Mouse (Mus musculus) heart, postnatal 25 days (tissue): Measurements from ENCODE around the gene Eif4h. TPM values are rescaled to one million over a fixed set of nuclear protein-coding genes. Genes with fewer than 3 reads are reported as not detected.
A peak's percentile ranks its signal among the peaks of the same experiment; 100 is the strongest.
"Not testable (repeated sequence)": the region's sequence is repeated elsewhere in the genome, so short reads cannot be mapped to it uniquely, and the experiment has no call there.

Experiments used
- DNase-seq: peaks from one replicate; pipeline ENCODE4 v3.0.0; 2022; ENCODE audit warnings: low spot score
- intact Hi-C: fragments of 180-260 bp; cut with DNase I; formaldehyde crosslinking; loops from one replicate; pipeline ENCODE4 v1.15.1; 2025
- total RNA-seq, 2 experiments: library from RNA; stranded (reverse); gene quantifications; 2 replicates each; pipeline ENCODE4 v1.2.3; 2021

The Eif4h gene
- total RNA-seq, 2 experiments from 2014 or later, result 135 to 146 TPM

DNA sequence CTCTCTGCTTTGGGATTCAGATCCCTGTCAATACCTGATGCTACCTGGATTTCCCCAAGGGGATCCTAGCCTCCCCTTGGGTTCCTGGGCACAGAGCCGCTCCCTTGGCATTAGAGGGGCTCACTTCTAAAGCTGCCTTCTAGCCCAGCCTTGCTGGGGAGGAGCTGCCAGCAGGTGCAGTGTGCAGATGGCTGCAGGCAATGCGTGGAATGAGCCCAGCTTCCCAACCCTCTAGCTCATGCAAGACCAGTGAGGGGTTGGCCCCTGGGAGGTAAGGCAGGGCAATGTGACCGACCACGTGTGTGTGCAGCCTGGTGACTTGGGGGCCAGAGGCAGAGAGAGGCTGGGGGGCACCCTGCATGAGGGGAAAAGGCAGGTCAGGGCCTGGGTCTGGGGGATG lies 17.4 kb upstream of the Eif4h start:
- intact Hi-C loops, result no loop called here

GRCm38 (mm10) chr5:134652015-134652414 lies 12.7 kb upstream of the Eif4h start:
- intact Hi-C loops, result no loop called here
- no peak for DNase-seq

More for the DNA sequence above, 17.4 kb upstream of the Eif4h start:
- no peak for DNase-seq

GRCm38 (mm10) chr5:134650926-134651325 lies 11.6 kb upstream of the Eif4h start:
- no peak for DNase-seq
- intact Hi-C loops, result no loop called here

GRCm38 (mm10) chr5:134648976-134649375 lies 9.7 kb upstream of the Eif4h start:
- DNase-seq, intact Hi-C loops: not testable (repeated sequence)

- DNase-seq, result no peak
- intact Hi-C loops, result no loop called here
Observed at GRCm38 (mm10) chr5:134647394-134647793, 8.1 kb upstream of the Eif4h start.

GRCm38 (mm10) chr5:134646461-134646860 lies 7.2 kb upstream of the Eif4h start:
- DNase-seq, result no peak
- intact Hi-C loops, result no loop called here

GRCm38 (mm10) chr5:134644643-134645118 lies 5.4 kb upstream of the Eif4h start:
- DNase-seq, result peak; percentile 17
- intact Hi-C loops, result loop anchor here (5.0 kb wide), 1 partner anchor 43 kb away; the partner anchor contains the start of gene Limk1

GRCm38 (mm10) chr5:134644121-134644520 lies 4.8 kb upstream of the Eif4h start:
- DNase-seq, result no peak
- intact Hi-C loops, result loop anchor here (5.0 kb wide), 1 partner anchor 43 kb away; the partner anchor contains the start of gene Limk1

- DNase-seq, result no peak
- intact Hi-C loops, result loop anchor here (5.0 kb wide), 1 partner anchor 47 kb away; the partner anchor contains the start of gene Limk1
Observed at GRCm38 (mm10) chr5:134640371-134640770, 1.1 kb upstream of the Eif4h start.

DNA sequence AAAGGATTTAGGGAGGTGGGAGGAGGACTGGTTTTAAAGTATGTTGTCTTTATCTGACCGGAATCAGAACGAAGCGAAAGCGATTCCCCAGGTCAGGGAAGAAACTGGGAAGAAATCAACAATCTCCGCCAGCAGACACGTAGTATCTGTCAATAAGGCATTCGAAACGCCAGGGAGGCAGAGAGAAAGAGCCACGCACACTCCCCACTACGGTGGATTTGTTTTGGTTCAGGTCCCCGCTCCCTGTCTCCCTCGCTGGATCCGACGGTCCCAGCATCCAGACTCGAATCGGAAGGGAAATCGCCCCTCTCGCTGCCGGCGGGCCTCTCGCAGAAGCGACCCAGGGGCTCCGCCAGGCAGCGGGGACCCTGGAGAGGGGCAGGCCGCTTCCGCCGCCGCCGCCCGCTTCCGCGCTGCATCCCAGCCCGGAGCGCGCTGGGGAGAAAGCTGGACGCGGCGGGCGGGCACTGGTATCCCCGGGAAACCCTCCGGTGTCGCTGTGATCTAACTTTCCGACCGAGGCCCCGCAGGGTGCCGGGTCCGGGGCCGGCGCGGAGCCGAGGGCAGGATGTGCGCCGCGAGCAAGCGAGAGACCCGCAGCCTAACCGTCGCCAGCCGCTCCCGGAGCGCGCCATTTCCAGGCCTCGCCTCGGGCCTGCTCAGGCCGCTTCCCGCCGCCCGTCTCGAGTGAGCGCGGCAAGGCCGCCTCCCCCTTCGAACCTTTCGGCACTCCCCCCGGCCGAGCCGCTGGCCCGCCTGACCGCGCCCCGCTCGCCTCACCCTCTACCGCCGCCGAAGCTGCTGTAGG lies 625 bp downstream of the Eif4h start:
- no peak for DNase-seq
- intact Hi-C loops, result no loop called here

DNA sequence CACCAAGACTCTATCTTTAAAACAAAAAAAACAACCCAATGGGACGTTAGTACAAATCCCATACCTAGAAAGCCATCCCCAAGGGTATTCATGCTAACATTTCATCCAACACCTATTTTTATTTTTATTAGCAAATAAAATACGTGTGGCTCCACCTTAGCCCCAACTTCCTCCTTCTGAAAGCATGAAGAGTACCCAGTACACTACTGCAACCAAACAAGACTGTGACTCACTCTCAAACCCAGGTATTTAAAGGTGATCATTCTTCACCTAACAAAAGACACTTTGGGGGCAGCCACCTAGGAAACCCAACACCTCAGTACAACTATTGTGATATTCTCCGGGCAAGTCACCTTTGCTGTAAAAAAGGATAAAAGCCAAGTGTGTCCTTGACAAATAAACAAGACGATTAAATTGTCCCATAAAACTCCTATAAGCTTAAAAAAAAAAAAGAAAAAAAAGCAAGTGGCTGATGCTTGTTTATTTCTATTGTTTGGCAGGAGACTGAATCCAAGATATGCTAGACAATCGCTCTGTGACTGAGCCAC lies 1.4 kb downstream of the Eif4h start:
- no peak for DNase-seq
- intact Hi-C loops, result no loop called here

- DNase-seq, result no peak
- intact Hi-C loops, result no loop called here
Observed at GRCm38 (mm10) chr5:134632841-134633240, 6.4 kb downstream of the Eif4h start.

DNA sequence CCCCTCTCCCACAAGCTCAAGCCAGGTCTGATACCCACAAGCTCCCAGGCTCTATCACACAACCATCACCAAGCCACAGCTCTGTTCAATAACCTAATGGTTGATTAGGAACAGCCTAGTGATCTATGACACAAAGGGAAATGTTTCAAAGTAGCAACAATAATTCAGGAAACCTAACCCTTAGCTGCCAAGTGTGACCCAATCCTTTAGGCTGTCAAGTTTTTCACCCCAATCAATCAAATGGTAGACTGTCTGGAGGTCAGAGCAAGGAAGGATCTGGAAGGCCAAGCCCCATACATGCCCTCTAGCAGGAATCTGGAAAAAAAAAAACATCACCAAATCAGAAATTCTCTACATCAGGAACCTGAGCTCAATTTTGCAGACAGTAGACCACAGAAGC lies 8.5 kb downstream of the Eif4h start:
- no peak for DNase-seq

GRCm38 (mm10) chr5:134629508-134629907 lies 9.8 kb downstream of the Eif4h start:
- intact Hi-C loops, result no loop called here
- DNase-seq, result no peak

More for the DNA sequence above, 8.5 kb downstream of the Eif4h start:
- intact Hi-C loops, result no loop called here

- no peak for DNase-seq
- intact Hi-C loops, result no loop called here
Observed at GRCm38 (mm10) chr5:134622069-134622468, 17.2 kb downstream of the Eif4h start.

DNA sequence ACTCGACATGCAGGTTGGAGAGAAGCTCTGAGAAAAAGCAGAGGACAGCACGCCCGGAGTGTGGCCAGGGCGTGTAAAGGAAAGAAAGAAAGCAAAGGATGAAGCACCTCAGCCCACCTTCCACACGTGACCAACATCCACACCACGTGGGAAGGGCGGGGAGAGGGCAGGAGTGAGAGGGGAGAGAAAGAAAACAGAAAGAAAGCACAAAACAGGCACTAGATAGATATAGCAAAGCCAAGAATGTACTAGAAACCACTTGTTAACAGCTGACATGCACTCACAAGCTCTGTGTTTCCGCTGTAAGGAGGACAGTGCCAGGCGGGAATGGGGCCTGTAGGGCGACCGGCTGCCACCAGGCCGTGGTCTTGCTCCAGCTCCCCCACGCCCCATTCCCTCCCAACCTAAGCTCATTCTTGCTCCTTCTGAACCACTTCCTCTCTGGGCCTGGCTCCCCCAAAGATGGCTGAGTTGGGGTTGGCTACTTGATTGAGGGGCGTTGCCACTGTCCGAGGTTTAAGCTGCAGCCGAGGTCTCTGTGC lies 18.1 kb downstream of the Eif4h start:
- intact Hi-C loops, result no loop called here
- no peak for DNase-seq

DNA sequence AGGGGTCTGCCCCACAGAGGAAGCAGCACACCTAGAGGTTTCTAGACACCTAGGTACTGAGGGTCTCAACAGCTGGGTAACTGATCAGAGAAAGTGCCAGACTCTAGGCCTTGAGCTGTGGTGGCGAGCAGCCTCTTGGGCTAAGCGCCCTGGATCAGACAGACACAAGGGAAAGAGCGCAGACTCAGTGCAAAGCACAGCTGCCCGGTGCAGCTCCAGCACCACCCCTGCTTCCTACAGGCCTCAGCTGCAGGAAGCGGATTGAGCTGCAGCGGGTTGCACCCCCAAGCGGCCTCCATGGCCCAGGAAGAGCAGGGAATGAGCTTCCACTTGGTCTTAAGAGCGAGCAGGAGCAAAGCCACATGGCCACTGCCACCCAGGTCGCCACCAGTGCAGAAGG lies 18.8 kb downstream of the Eif4h start:
- DNase-seq, result no peak
- intact Hi-C loops, result no loop called here

DNA sequence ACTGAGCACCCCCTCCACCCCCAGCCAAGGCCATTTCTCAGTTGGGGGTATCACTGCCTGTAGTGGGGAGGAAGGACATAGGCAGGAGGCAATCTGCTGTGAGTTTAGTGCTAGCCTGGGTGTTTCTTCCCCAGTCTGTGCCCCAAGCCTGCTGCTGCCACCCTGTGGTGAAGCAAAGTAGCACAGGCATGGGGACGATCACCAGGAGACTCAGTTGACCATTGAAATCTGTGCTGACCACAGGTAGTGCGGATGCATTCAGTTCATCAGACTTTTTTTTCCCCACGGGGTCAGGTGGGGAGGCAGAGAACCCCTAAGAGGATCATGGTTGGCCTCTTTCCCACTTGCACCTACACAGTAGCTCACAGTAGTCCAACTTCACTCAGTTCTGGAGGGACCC lies 22.2 kb downstream of the Eif4h start:
- peak; percentile 26 for DNase-seq
- intact Hi-C loops, result loop anchor here (1.0 kb wide), 1 partner anchor 123 kb away; no protein-coding TSS in a partner anchor

DNA sequence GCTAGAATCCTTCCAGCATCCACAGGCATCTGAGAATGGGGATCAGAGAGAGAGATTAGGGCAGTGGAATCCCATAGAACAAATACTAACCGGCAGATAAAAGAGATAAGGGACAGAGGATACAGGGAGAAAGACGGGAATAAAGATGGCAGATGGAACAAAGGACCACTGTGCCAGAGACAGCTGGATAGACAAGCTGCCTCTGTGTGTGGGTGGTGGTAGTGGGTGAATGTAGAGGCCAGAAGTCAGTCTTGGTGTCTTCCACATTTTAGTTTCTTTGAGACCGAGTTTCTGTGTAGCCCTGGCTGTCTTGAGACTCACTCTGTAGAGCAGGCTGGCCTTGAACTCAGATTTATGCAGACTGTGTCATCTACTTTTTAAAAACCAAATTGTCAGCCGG lies 23.5 kb downstream of the Eif4h start:
- DNase-seq, result no peak
- intact Hi-C loops, result no loop called here

GRCm38 (mm10) chr5:134615380-134615779 lies 23.9 kb downstream of the Eif4h start:
- intact Hi-C loops, result no loop called here
- no peak for DNase-seq

DNA sequence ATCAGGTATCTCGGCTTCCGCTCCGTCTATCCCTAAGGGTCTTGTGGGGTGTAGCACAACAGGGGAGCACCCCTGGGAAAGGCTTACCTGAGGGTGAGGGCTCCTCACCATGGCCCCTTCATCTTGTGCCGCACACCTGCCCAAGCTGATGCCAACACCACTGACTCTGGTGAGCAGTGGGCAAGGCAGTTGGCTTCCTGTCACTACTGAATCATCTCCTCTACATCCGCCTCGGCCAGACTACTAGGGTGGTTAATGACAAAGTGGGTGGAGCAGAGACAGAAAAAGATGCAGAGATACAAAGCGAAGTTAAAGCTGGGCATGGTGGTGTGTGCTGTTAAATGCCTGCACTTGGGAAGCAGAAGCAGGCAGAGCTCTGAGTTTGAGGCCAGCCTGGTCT lies 24.5 kb downstream of the Eif4h start, which contains the start of gene Lat2:
Lat2 (minus strand) TSS at position 224 of the 400 bp plus-strand sequence.
- no peak for DNase-seq
- intact Hi-C loops, result no loop called here
